Mouse (Mus musculus) liver, embryonic 11.5 days (tissue): ENCODE results near the gene Arl16. TPM values are rescaled to one million over a fixed set of nuclear protein-coding genes. Genes with fewer than 3 reads are reported as not detected.

Experiments used
- ATAC-seq: fragments of 200-750 bp; cut with Nextera tagmentation; replicated peaks from 2 replicates; pipeline ENCODE4 v1.8.0; 2017; ENCODE audit warnings: moderate number of reproducible peaks, mild to moderate bottlenecking, moderate TSS enrichment, moderate library complexity; ENCODE audit not compliant: low FRiP score
- DNase-seq: peaks from one replicate; pipeline ENCODE4 v3.0.0-alpha.2; 2017; ENCODE audit warnings: low spot score
- H3K27ac ChIP-seq: fragments of 300-500 bp; sonication (generic); 2 replicates; pipeline ENCODE4 v1.5.1; 2014; ENCODE audit warnings: mild to moderate bottlenecking, low read depth, low read length, control low read depth
- H3K27me3 ChIP-seq: fragments of 300-500 bp; sonication (generic); replicated peaks from 2 replicates; pipeline ENCODE4 v1.6.1; 2014; ENCODE audit warnings: low read length, mixed read lengths; ENCODE audit not compliant: control insufficient read depth, insufficient read depth
- H3K36me3 ChIP-seq: fragments of 300-500 bp; sonication (generic); 2 replicates; pipeline ENCODE4 v1.6.1; 2014; ENCODE audit warnings: mild to moderate bottlenecking, low read length, moderate library complexity, mixed read lengths; ENCODE audit not compliant: control insufficient read depth, insufficient read depth
- H3K4me1 ChIP-seq: fragments of 300-500 bp; sonication (generic); replicated peaks from 2 replicates; pipeline ENCODE4 v1.6.1; 2014; ENCODE audit warnings: low read length, mixed read lengths; ENCODE audit not compliant: control insufficient read depth, insufficient read depth
- H3K4me2 ChIP-seq: fragments of 300-500 bp; sonication (generic); 2 replicates; pipeline ENCODE4 v1.6.1; 2014; ENCODE audit warnings: mild to moderate bottlenecking, control low read depth, moderate library complexity
- H3K4me3 ChIP-seq: fragments of 300-500 bp; sonication (generic); 2 replicates; pipeline ENCODE4 v1.5.1; 2014; ENCODE audit warnings: low read depth, low read length, control low read depth
- H3K9ac ChIP-seq: fragments of 300-500 bp; sonication (generic); 2 replicates; pipeline ENCODE4 v1.6.1; 2014; ENCODE audit warnings: low read depth, low read length, control low read depth
- H3K9me3 ChIP-seq: fragments of 300-500 bp; sonication (generic); 2 replicates; pipeline ENCODE4 v1.6.1; 2016; ENCODE audit warnings: low read length, inconsistent platforms, mixed read lengths; ENCODE audit not compliant: control insufficient read depth
- WGBS: fragments of 180-500 bp; shearing (Covaris S2); extraction: QIAGEN DNeasy Blood & Tissue Kit; methylation state at CpG from one replicate; pipeline ENCODE4 v1.1.7; 2014; 5-methylcytosine and 5-hydroxymethylcytosine counted together
- polyA plus RNA-seq: library from polyadenylated mRNA; unstranded; fragments of >200 nt; fragmentation: Nextera tagmentation; extraction: Ambion mirVana; gene quantifications from 2 replicates; pipeline ENCODE4 v1.2.1, GENCODE M21; 2014

The Arl16 gene
- polyA plus RNA-seq, 1 experiment from 2014 or later: 40.2 TPM

- no peak overlapping the region for H3K27ac ChIP-seq
- no peak for ATAC-seq
- H3K4me3 ChIP-seq: no peak overlapping the region
- no peaks in the 10 kb centered on the region for H3K27me3 ChIP-seq
- peaks cover 33% of the 10 kb centered on the region for H3K36me3 ChIP-seq
- WGBS: 92% methylated on average over 3 of the region's 3 CpGs
- H3K4me2 ChIP-seq: no peak overlapping the region
- peaks cover 15% of the 10 kb centered on the region for H3K4me1 ChIP-seq
- H3K9ac ChIP-seq: no peak overlapping the region
- no peak for DNase-seq
- no peaks in the 10 kb centered on the region for H3K9me3 ChIP-seq
These were observed 30.0 kb upstream of the Arl16 start for GRCm38 (mm10) chr11:120497436-120497835.

GRCm38 (mm10) chr11:120493911-120494310 is 26.5 kb upstream of the Arl16 start:
- H3K9me3 ChIP-seq: no peaks in the 10 kb centered on the region
- no peak overlapping the region for H3K4me2 ChIP-seq
- WGBS: 78% methylated on average over 3 of the region's 3 CpGs
- peaks cover 33% of the 10 kb centered on the region for H3K4me1 ChIP-seq
- H3K27me3 ChIP-seq: no peaks in the 10 kb centered on the region
- no peak overlapping the region for H3K27ac ChIP-seq
- no peak for DNase-seq
- H3K9ac ChIP-seq: no peak overlapping the region
- H3K36me3 ChIP-seq: peaks cover 35% of the 10 kb centered on the region
- ATAC-seq: no peak
- H3K4me3 ChIP-seq: no peak overlapping the region

GRCm38 (mm10) chr11:120493351-120493750 is 25.9 kb upstream of the Arl16 start:
- H3K4me2 ChIP-seq: peak overlapping the region; percentile 94
- no peaks in the 10 kb centered on the region for H3K9me3 ChIP-seq
- H3K4me3 ChIP-seq: peak overlapping the region; percentile 92
- DNase-seq: no peak
- peaks cover 33% of the 10 kb centered on the region for H3K4me1 ChIP-seq
- H3K9ac ChIP-seq: peak overlapping the region; percentile 95
- 69% methylated on average over 3 of the region's 3 CpGs for WGBS
- H3K27ac ChIP-seq: no peak overlapping the region
- ATAC-seq: no peak
- no peaks in the 10 kb centered on the region for H3K27me3 ChIP-seq
- H3K36me3 ChIP-seq: peaks cover 33% of the 10 kb centered on the region

- peaks cover 33% of the 10 kb centered on the region for H3K4me1 ChIP-seq
- WGBS: 34% methylated on average over 3 of the region's 3 CpGs
These were observed 25.4 kb upstream of the Arl16 start for GRCm38 (mm10) chr11:120492878-120493203.

GRCm38 (mm10) chr11:120492024-120492877 is 24.8 kb upstream of the Arl16 start:
- H3K36me3 ChIP-seq: peaks cover 34% of the 10 kb centered on the region
- peak; percentile 53 for ATAC-seq
- H3K4me1 ChIP-seq: peaks cover 35% of the 10 kb centered on the region
- no peaks in the 10 kb centered on the region for H3K27me3 ChIP-seq
- peak overlapping the region; percentile 86 for H3K27ac ChIP-seq
- H3K9ac ChIP-seq: peak overlapping the region; percentile 95
- peak; percentile 54 for DNase-seq
- under 1% methylated on average over 48 of the region's 48 CpGs for WGBS
- peak overlapping the region; percentile 94 for H3K4me2 ChIP-seq
- H3K4me3 ChIP-seq: peak overlapping the region; percentile 92
- no peaks in the 10 kb centered on the region for H3K9me3 ChIP-seq

More at GRCm38 (mm10) chr11:120492878-120493203, 25.4 kb upstream of the Arl16 start:
- ATAC-seq: no peak
- Histone ChIP-seq H3K27me3 (no peaks in the 10 kb centered on the region), H3K4me2 (peak overlapping the region; percentile 94), H3K36me3 (peaks cover 33% of the 10 kb centered on the region), H3K4me3 (peak overlapping the region; percentile 92), H3K9ac (peak overlapping the region; percentile 95), H3K9me3 (no peaks in the 10 kb centered on the region), H3K27ac (peak overlapping the region; percentile 75)
- DNase-seq: no peak

GRCm38 (mm10) chr11:120491317-120492023 is 24.1 kb upstream of the Arl16 start, which contains the start of gene Slc25a10:
Gene Slc25a10, plus strand, starts transcription at chr11:120491840.
- peak; percentile 84 for ATAC-seq
- peaks cover 42% of the 10 kb centered on the region for H3K4me1 ChIP-seq
- DNase-seq: peak; percentile 88
- H3K4me3 ChIP-seq: peak within 1 kb of the TSS; percentile 92
- H3K9me3 ChIP-seq: no peaks in the 10 kb centered on the region
- H3K27me3 ChIP-seq: no peaks in the 10 kb centered on the region
- peak within 1 kb of the TSS; percentile 86 for H3K27ac ChIP-seq
- peak within 1 kb of the TSS; percentile 95 for H3K9ac ChIP-seq
- peak within 1 kb of the TSS; percentile 94 for H3K4me2 ChIP-seq
- WGBS: under 1% methylated on average over 35 of the region's 35 CpGs
- peaks cover 36% of the 10 kb centered on the region for H3K36me3 ChIP-seq

- no peak overlapping the region; the same call in 1 of the 2 replicates for H3K4me3 ChIP-seq
- 34% methylated on average over 4 of the region's 4 CpGs for WGBS
- H3K9ac ChIP-seq: peak overlapping the region; percentile 95; the same call in 1 of the 2 replicates
- H3K27me3 ChIP-seq: no peaks in the 10 kb centered on the region
- H3K27ac ChIP-seq: peak overlapping the region; percentile 86
- H3K4me2 ChIP-seq: peak overlapping the region; percentile 94
- ATAC-seq (no peak), DNase-seq (no peak)
- no peaks in the 10 kb centered on the region for H3K9me3 ChIP-seq
- peaks cover 49% of the 10 kb centered on the region for H3K4me1 ChIP-seq
- H3K36me3 ChIP-seq: peaks cover 41% of the 10 kb centered on the region
These were observed 23.1 kb upstream of the Arl16 start for GRCm38 (mm10) chr11:120490291-120491046.

- H3K9ac ChIP-seq: peak overlapping the region; percentile 22; the same call in 1 of the 2 replicates
- H3K27ac ChIP-seq: peak overlapping the region; percentile 36
- H3K4me1 ChIP-seq: peaks cover 51% of the 10 kb centered on the region
- H3K36me3 ChIP-seq: peaks cover 36% of the 10 kb centered on the region
- no peaks in the 10 kb centered on the region for H3K9me3 ChIP-seq
- H3K27me3 ChIP-seq: no peaks in the 10 kb centered on the region
- WGBS: 57% methylated on average over 4 of the region's 4 CpGs
- H3K4me3 ChIP-seq: no peak overlapping the region
- ATAC-seq (peak; percentile 39), DNase-seq (peak; percentile 65)
- 0 out of 2 replicates have a peak overlapping the region, but pooled peaks have one; percentile 8 for H3K4me2 ChIP-seq
These were observed 21.8 kb upstream of the Arl16 start for GRCm38 (mm10) chr11:120489054-120489761.
